Mouse (Mus musculus): ENCODE data around the gene Nsg1.

GRCm38 (mm10) chr5:38091966-38092304 lies 67.8 kb downstream of the Nsg1 start:
- TF ChIP-seq CTCF (IDR thresholded peaks at IDR 0.05; ENCODE audit: insufficient read depth, low read depth, low read length) (no peak), POLR2A (IDR thresholded peaks at IDR 0.05; ENCODE audit: insufficient read depth, low read depth, low read length) (no peak)
